Mouse (Mus musculus): ENCODE results near the gene Gzme. TPM values are rescaled to one million over a fixed set of nuclear protein-coding genes. Genes with fewer than 3 reads are reported as not detected.
A peak's percentile ranks its signal among the peaks of the same experiment; 100 is the strongest.

Gzme gene
- polyA plus RNA-seq, 1 experiment, result not detected

GRCm38 (mm10) chr14:56085167-56085566 lies 35.3 kb downstream of the Gzme start, which contains the start of gene Mcpt8:
Gene Mcpt8 (minus strand): TSS chr14:56085273.
- TF ChIP-seq CTCF (IDR thresholded peaks at IDR 0.05; ENCODE audit: borderline replicate concordance, insufficient read depth, low read depth, low read length) (no peak), POLR2A (IDR thresholded peaks at IDR 0.05; ENCODE audit: borderline replicate concordance, insufficient read depth, low read length) (no peak)
- H3K27me3 ChIP-seq (ENCODE audit: control insufficient read depth, insufficient read depth, low read length), result no peaks in the 10 kb centered on the region; the same call in 1 of the 2 replicates
- 99% methylated on average over 2 of the region's 2 CpGs for WGBS

GRCm38 (mm10) chr14:56082016-56082415 lies 38.4 kb downstream of the Gzme start:
- no peak overlapping the region for H3K4me3 ChIP-seq (replicated peaks; ENCODE audit: insufficient read depth, low read depth, low read length)
- TF ChIP-seq POLR2A (IDR thresholded peaks at IDR 0.05; ENCODE audit: borderline replicate concordance, insufficient read depth, low read length) (no peak), CTCF (IDR thresholded peaks at IDR 0.05; ENCODE audit: borderline replicate concordance, insufficient read depth, low read depth, low read length) (no peak)

More at GRCm38 (mm10) chr14:56085167-56085566, 35.3 kb downstream of the Gzme start, which contains the start of gene Mcpt8:
- no peak within 1 kb of the TSS for H3K4me3 ChIP-seq (replicated peaks; ENCODE audit: insufficient read depth, low read depth, low read length)
- H3K27ac ChIP-seq (ENCODE audit: insufficient read depth, low read length), result no peak within 1 kb of the TSS
- peaks cover 4% of the 10 kb centered on the region; the same call in 1 of the 2 replicates for H3K4me1 ChIP-seq (ENCODE audit: control insufficient read depth, insufficient read depth, low read length)
- DNase-seq, result no peak

More at GRCm38 (mm10) chr14:56082016-56082415, 38.4 kb downstream of the Gzme start:
- 33% methylated on average over 4 of the region's 4 CpGs for WGBS
- no peak overlapping the region for H3K27ac ChIP-seq (ENCODE audit: insufficient read depth, low read length)
- H3K27me3 ChIP-seq (ENCODE audit: control insufficient read depth, insufficient read depth, low read length), result no peaks in the 10 kb centered on the region; the same call in 1 of the 2 replicates
- H3K4me1 ChIP-seq (ENCODE audit: control insufficient read depth, insufficient read depth, low read length), result peaks cover 4% of the 10 kb centered on the region; the same call in 1 of the 2 replicates
- DNase-seq, result peak; percentile 52 to 64

Other genes starting within 250 kb of the Gzme start
- 534 and 635 TPM in 2 replicates for gene Cbln3, start 236.2 kb downstream of the Gzme start, polyA plus RNA-seq (2012; rRNA removed)
- gene Khnyn, start 235.7 kb downstream of the Gzme start, polyA plus RNA-seq (2012; rRNA removed), result 47.4 and 52.8 TPM in 2 replicates
- 214 and 218 TPM in 2 replicates for gene Sdr39u1, start 220.3 kb downstream of the Gzme start, polyA plus RNA-seq (2012; rRNA removed)
- gene Cma1, start 175.9 kb downstream of the Gzme start, polyA plus RNA-seq (2012; rRNA removed), result not detected in 2 replicates
- not detected in 2 replicates for gene Cma2, start 169.6 kb downstream of the Gzme start, polyA plus RNA-seq (2012; rRNA removed)
- gene Mcpt1, start 102.7 kb downstream of the Gzme start, polyA plus RNA-seq (2012; rRNA removed), result not detected in 2 replicates
- gene Mcpt9, start 90.1 kb downstream of the Gzme start, polyA plus RNA-seq (2012; rRNA removed), result not detected in 2 replicates
- gene Mcpt2, start 78.6 kb downstream of the Gzme start, polyA plus RNA-seq (2012; rRNA removed), result not detected in 2 replicates
- gene Mcpt4, start 58.3 kb downstream of the Gzme start, polyA plus RNA-seq (2012; rRNA removed), result 0.13 TPM in 1 of 2 replicates, not detected in the other
- not detected in 2 replicates for gene Mcpt8, start 35.4 kb downstream of the Gzme start, polyA plus RNA-seq (2012; rRNA removed)
- not detected in 2 replicates for gene Ctsg, start 18.1 kb downstream of the Gzme start, polyA plus RNA-seq (2012; rRNA removed)
- not detected in 2 replicates for gene Gzmd, start 12.0 kb upstream of the Gzme start, polyA plus RNA-seq (2012; rRNA removed)
- gene Gzmg, start 39.0 kb upstream of the Gzme start, polyA plus RNA-seq (2012; rRNA removed), result not detected in 2 replicates
- gene Gzmn, start 54.0 kb upstream of the Gzme start, polyA plus RNA-seq (2012; rRNA removed), result not detected in 2 replicates
- gene Gzmf, start 90.8 kb upstream of the Gzme start, polyA plus RNA-seq (2012; rRNA removed), result not detected in 2 replicates
- gene Gzmc, start 114.0 kb upstream of the Gzme start, polyA plus RNA-seq (2012; rRNA removed), result not detected in 2 replicates
- gene Gzmb, start 141.6 kb upstream of the Gzme start, polyA plus RNA-seq (2012; rRNA removed), result 0.14 TPM in 1 of 2 replicates, not detected in the other
- gene Atp12a, start 244.4 kb upstream of the Gzme start, polyA plus RNA-seq (2012; rRNA removed), result not detected in 2 replicates